Mouse (Mus musculus) erythroblast, embryonic 14.5 days (primary cell): Measurements from ENCODE around the gene Eml3.

ENCODE experiments used
- GATA1 ChIP-seq: IDR thresholded peaks from 2 replicates; pipeline ENCODE4 v1.6.1; 2012; ENCODE audit warnings: low read length, inconsistent platforms, mixed read lengths
- TAL1 ChIP-seq: IDR thresholded peaks from 3 replicates; pipeline ENCODE4 v1.6.1; 2012; ENCODE audit warnings: low read length, inconsistent platforms, mixed read lengths

DNA sequence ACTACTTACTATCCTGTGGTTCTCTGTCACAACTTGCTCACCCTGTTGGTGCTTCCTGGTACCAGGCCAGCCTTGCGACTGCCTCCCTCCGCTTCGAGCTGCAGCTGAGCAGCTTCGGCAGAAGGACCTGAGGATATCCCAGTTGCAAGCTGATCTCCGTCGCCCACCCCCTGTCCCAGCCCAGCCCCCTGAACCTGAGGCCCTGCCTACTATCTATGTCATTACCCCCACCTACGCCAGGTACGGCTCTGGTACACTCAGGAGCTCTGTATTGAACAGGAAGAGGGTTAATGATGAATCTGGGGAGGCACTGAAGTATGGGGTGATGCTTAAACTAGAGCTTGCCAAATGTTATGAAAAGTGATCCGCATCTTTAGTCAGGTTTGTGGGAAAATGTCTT, 7.6 kb upstream of the Eml3 start:
- TF ChIP-seq GATA1 = no peak
- no peak for TF ChIP-seq TAL1
